In the genomic region with DNA sequence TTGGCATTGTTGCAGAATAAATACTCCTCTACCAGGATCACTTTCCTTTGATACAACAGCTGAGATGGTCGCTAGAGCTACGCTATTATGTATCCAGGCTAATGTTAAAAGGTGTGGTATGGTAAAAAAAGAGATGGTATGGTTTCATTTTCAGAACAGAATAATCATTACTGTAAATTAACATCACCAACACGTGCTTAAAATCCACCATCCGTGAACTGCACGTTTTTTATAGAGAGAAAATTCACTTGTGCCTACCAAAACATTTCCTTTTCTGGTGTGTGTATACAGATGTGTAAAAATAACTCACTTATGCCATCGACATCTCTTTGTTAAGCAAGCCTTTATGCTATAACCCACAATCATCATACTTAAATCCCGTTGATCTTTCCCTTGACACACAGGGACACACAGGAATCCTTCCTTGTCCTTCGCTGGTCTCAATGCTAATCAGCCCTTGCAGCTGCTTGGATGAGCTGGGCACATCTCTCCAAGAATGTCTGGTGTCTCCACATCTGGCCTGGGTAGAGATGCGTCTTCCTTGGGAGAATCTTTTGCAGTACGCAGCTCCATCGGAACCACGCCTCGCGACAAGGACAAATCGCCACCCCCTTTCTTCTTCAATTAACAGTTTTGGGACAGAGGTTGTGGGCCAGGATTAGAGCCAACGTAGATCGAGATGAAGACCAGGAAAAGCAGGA, we compare ENCODE assay signal across 9 mouse cellular contexts.
A peak's percentile ranks its signal among the peaks of the same experiment; 100 is the strongest.
DNase-seq lines count a peak whose midpoint lies in the region; ATAC-seq lines count a peak whose summit lies in the region.
"Had no signal": no experiment of that assay in that cellular context is flagged by ENCODE, and none has a peak within 500 bp of the region (broad histone marks: within the 10 kb centered on the region; RNA-seq: fewer than 3 reads in every experiment).

No protein-coding gene starts in this region.

- H3K9ac ChIP-seq in neural tube, embryonic 11.5 days (ENCODE audit: low read length) = peak overlapping the region; percentile 47
- H3K9ac ChIP-seq in limb, embryonic 13.5 days = no peak overlapping the region
- no peak overlapping the region for H3K9ac ChIP-seq in stomach, embryonic 15.5 days
- H3K9ac ChIP-seq: liver, embryonic 14.5 days had no signal

- peak; percentile 9; the same call in 1 of the 2 replicates for ATAC-seq in neural tube, embryonic 11.5 days (ENCODE audit: insufficient read depth, low FRiP score, low TSS enrichment)
- ATAC-seq in limb, embryonic 13.5 days (ENCODE audit: low FRiP score, low read depth) = no peak
- ATAC-seq in stomach, embryonic 15.5 days (ENCODE audit: insufficient read depth, low FRiP score, low read depth) = no peak

- DNase-seq in embryo, embryonic 10 days (ENCODE audit: low spot score) = peak; percentile 48
- no peak for DNase-seq in embryo, embryonic 11 days
- no peak for DNase-seq in neural tube, embryonic 11.5 days (ENCODE audit: low spot score)
- DNase-seq in neural tube, embryonic 10.5 days (ENCODE audit: extremely low spot score, low spot score) = no peak
- DNase-seq in urinary bladder, postnatal 4 days (ENCODE audit: low spot score in 2 of 2) = no peak
- no peak for DNase-seq in adrenal gland, postnatal 4 days (ENCODE audit: low spot score in 2 of 2)

- H3K4me2 ChIP-seq in neural tube, embryonic 11.5 days (ENCODE audit: low read depth) = peak overlapping the region; percentile 77
- H3K4me2 ChIP-seq in limb, embryonic 13.5 days (replicated peaks) = peak overlapping the region; percentile 81
- H3K4me2 ChIP-seq in stomach, embryonic 15.5 days = peak overlapping the region; percentile 85

- no peaks in the 10 kb centered on the region for H3K36me3 ChIP-seq in neural tube, embryonic 11.5 days (ENCODE audit: control insufficient read depth, insufficient read depth, low read length)
- H3K36me3 ChIP-seq in limb, embryonic 13.5 days = no peaks in the 10 kb centered on the region
- no peaks in the 10 kb centered on the region for H3K36me3 ChIP-seq in stomach, embryonic 15.5 days

- H3K9me3 ChIP-seq in neural tube, embryonic 11.5 days (ENCODE audit: control insufficient read depth, low read length) = no peaks in the 10 kb centered on the region
- no peaks in the 10 kb centered on the region for H3K9me3 ChIP-seq in limb, embryonic 13.5 days
- H3K9me3 ChIP-seq in stomach, embryonic 15.5 days = no peaks in the 10 kb centered on the region

- peak overlapping the region; percentile 39 for H3K4me3 ChIP-seq in neural tube, embryonic 11.5 days (ENCODE audit: low read depth, low read length)
- H3K4me3 ChIP-seq in limb, embryonic 13.5 days = peak overlapping the region; percentile 46
- H3K4me3 ChIP-seq in stomach, embryonic 15.5 days (replicated peaks) = peak overlapping the region; percentile 43

- WGBS in neural tube, embryonic 11.5 days = 13% methylated on average over 17 of the region's 17 CpGs
- WGBS in limb, embryonic 13.5 days = 10% methylated on average over 17 of the region's 17 CpGs
- 15% methylated on average over 17 of the region's 17 CpGs for WGBS in stomach, embryonic 15.5 days

- peak overlapping the region; percentile 60; the same call in 1 of the 2 replicates for H3K27ac ChIP-seq in neural tube, embryonic 11.5 days (ENCODE audit: low read depth, low read length)
- H3K27ac ChIP-seq in limb, embryonic 13.5 days = no peak overlapping the region
- H3K27ac ChIP-seq in stomach, embryonic 15.5 days = no peak overlapping the region
- H3K27ac ChIP-seq: liver, embryonic 14.5 days had no signal

- H3K27me3 ChIP-seq in neural tube, embryonic 11.5 days (ENCODE audit: control insufficient read depth, insufficient read depth, low read length) = peaks cover 30% of the 10 kb centered on the region
- H3K27me3 ChIP-seq in limb, embryonic 13.5 days = peaks cover 83% of the 10 kb centered on the region
- H3K27me3 ChIP-seq in stomach, embryonic 15.5 days (replicated peaks) = peaks cover 31% of the 10 kb centered on the region

- peaks cover 23% of the 10 kb centered on the region for H3K4me1 ChIP-seq in neural tube, embryonic 11.5 days (ENCODE audit: control insufficient read depth, insufficient read depth, low read length)
- H3K4me1 ChIP-seq in limb, embryonic 13.5 days = peaks cover 26% of the 10 kb centered on the region
- H3K4me1 ChIP-seq in stomach, embryonic 15.5 days = peaks cover 19% of the 10 kb centered on the region
